Mouse (Mus musculus): Measurements from ENCODE around the gene Runx1. TPM values are rescaled to one million over a fixed set of nuclear protein-coding genes. Genes with fewer than 3 reads are reported as not detected.

Runx1 gene
- polyA plus RNA-seq, 1 experiment = 24.5 TPM

GRCm38 (mm10) chr16:92676630-92677029, 149.3 kb downstream of the Runx1 start:
- peaks cover 2% of the 10 kb centered on the region; the same call in 1 of the 2 replicates for H3K4me1 ChIP-seq (ENCODE audit: control insufficient read depth, insufficient read depth, low read length)
- WGBS = 68% methylated on average over 5 of the region's 5 CpGs
- no peak overlapping the region for H3K4me3 ChIP-seq (replicated peaks; ENCODE audit: control insufficient read depth, low read depth, low read length)
- TF ChIP-seq POLR2A (IDR thresholded peaks at IDR 0.05; ENCODE audit: borderline replicate concordance, control insufficient read depth, low read depth, low read length) (no peak), CTCF (IDR thresholded peaks at IDR 0.05; ENCODE audit: control insufficient read depth, insufficient read depth, low read length) (no peak)
- no peak overlapping the region for H3K27ac ChIP-seq (ENCODE audit: control insufficient read depth, insufficient read depth, low read depth, low read length, poor library complexity)

GRCm38 (mm10) chr16:92675677-92676076, 150.3 kb downstream of the Runx1 start:
- Histone ChIP-seq H3K27ac (ENCODE audit: control insufficient read depth, insufficient read depth, low read depth, low read length, poor library complexity) (peak overlapping the region; percentile 5), H3K4me1 (ENCODE audit: control insufficient read depth, insufficient read depth, low read length) (peaks cover 2% of the 10 kb centered on the region; the same call in 1 of the 2 replicates), H3K4me3 (replicated peaks; ENCODE audit: control insufficient read depth, low read depth, low read length) (no peak overlapping the region)
- TF ChIP-seq CTCF (IDR thresholded peaks at IDR 0.05; ENCODE audit: control insufficient read depth, insufficient read depth, low read length) (no peak), POLR2A (IDR thresholded peaks at IDR 0.05; ENCODE audit: borderline replicate concordance, control insufficient read depth, low read depth, low read length) (no peak)
- 65% methylated on average over 8 of the region's 8 CpGs for WGBS

- Histone ChIP-seq H3K4me3 (replicated peaks; ENCODE audit: control insufficient read depth, low read depth, low read length) (no peak overlapping the region), H3K27ac (ENCODE audit: control insufficient read depth, insufficient read depth, low read depth, low read length, poor library complexity) (peak overlapping the region; percentile 5), H3K4me1 (ENCODE audit: control insufficient read depth, insufficient read depth, low read length) (peaks cover 2% of the 10 kb centered on the region; the same call in 1 of the 2 replicates)
- 87% methylated on average over 11 of the region's 11 CpGs for WGBS
- no peak for TF ChIP-seq POLR2A (IDR thresholded peaks at IDR 0.05; ENCODE audit: borderline replicate concordance, control insufficient read depth, low read depth, low read length)
- TF ChIP-seq CTCF (IDR thresholded peaks at IDR 0.05; ENCODE audit: control insufficient read depth, insufficient read depth, low read length) = no peak
Measured at GRCm38 (mm10) chr16:92674916-92675450, 151.0 kb downstream of the Runx1 start.

- Histone ChIP-seq H3K4me1 (ENCODE audit: control insufficient read depth, insufficient read depth, low read length) (peaks cover 2% of the 10 kb centered on the region; the same call in 1 of the 2 replicates), H3K4me3 (replicated peaks; ENCODE audit: control insufficient read depth, low read depth, low read length) (no peak overlapping the region), H3K27ac (ENCODE audit: control insufficient read depth, insufficient read depth, low read depth, low read length, poor library complexity) (no peak overlapping the region)
- WGBS = 89% methylated on average over 18 of the region's 18 CpGs
- no peak for TF ChIP-seq POLR2A (IDR thresholded peaks at IDR 0.05; ENCODE audit: borderline replicate concordance, control insufficient read depth, low read depth, low read length)
Measured at GRCm38 (mm10) chr16:92674121-92674816, 151.7 kb downstream of the Runx1 start.

- no peak overlapping the region for H3K27ac ChIP-seq (ENCODE audit: control insufficient read depth, insufficient read depth, low read depth, low read length, poor library complexity)
- TF ChIP-seq CTCF (IDR thresholded peaks at IDR 0.05; ENCODE audit: control insufficient read depth, insufficient read depth, low read length) (no peak), POLR2A (IDR thresholded peaks at IDR 0.05; ENCODE audit: borderline replicate concordance, control insufficient read depth, low read depth, low read length) (no peak)
- no peak overlapping the region for H3K4me3 ChIP-seq (replicated peaks; ENCODE audit: control insufficient read depth, low read depth, low read length)
- H3K4me1 ChIP-seq (ENCODE audit: control insufficient read depth, insufficient read depth, low read length) = peaks cover 2% of the 10 kb centered on the region; the same call in 1 of the 2 replicates
Measured at GRCm38 (mm10) chr16:92668807-92669206, 157.1 kb downstream of the Runx1 start.

GRCm38 (mm10) chr16:92661757-92662156, 164.2 kb downstream of the Runx1 start:
- WGBS = 65% methylated on average over 7 of the region's 7 CpGs
- no peak overlapping the region for H3K4me3 ChIP-seq (replicated peaks; ENCODE audit: control insufficient read depth, low read depth, low read length)
- TF ChIP-seq CTCF (IDR thresholded peaks at IDR 0.05; ENCODE audit: control insufficient read depth, insufficient read depth, low read length) (no peak), POLR2A (IDR thresholded peaks at IDR 0.05; ENCODE audit: borderline replicate concordance, control insufficient read depth, low read depth, low read length) (no peak)
- no peak overlapping the region for H3K27ac ChIP-seq (ENCODE audit: control insufficient read depth, insufficient read depth, low read depth, low read length, poor library complexity)
- no peaks in the 10 kb centered on the region for H3K4me1 ChIP-seq (ENCODE audit: control insufficient read depth, insufficient read depth, low read length)

- no peak for TF ChIP-seq CTCF (IDR thresholded peaks at IDR 0.05; ENCODE audit: control insufficient read depth, insufficient read depth, low read length)
- no peak for TF ChIP-seq POLR2A (IDR thresholded peaks at IDR 0.05; ENCODE audit: borderline replicate concordance, control insufficient read depth, low read depth, low read length)
- no peak overlapping the region for H3K27ac ChIP-seq (ENCODE audit: control insufficient read depth, insufficient read depth, low read depth, low read length, poor library complexity)
- 92% methylated on average over 5 of the region's 5 CpGs for WGBS
- peaks cover 4% of the 10 kb centered on the region; the same call in 1 of the 2 replicates for H3K4me1 ChIP-seq (ENCODE audit: control insufficient read depth, insufficient read depth, low read length)
- H3K4me3 ChIP-seq (replicated peaks; ENCODE audit: control insufficient read depth, low read depth, low read length) = no peak overlapping the region
Measured at GRCm38 (mm10) chr16:92656750-92657149, 169.2 kb downstream of the Runx1 start.

GRCm38 (mm10) chr16:92654294-92654950, 171.5 kb downstream of the Runx1 start:
- no peak overlapping the region for H3K27ac ChIP-seq (ENCODE audit: control insufficient read depth, insufficient read depth, low read depth, low read length, poor library complexity)
- TF ChIP-seq CTCF (IDR thresholded peaks at IDR 0.05; ENCODE audit: control insufficient read depth, insufficient read depth, low read length) = no peak
- TF ChIP-seq POLR2A (IDR thresholded peaks at IDR 0.05; ENCODE audit: borderline replicate concordance, control insufficient read depth, low read depth, low read length) = no peak
- H3K4me3 ChIP-seq (replicated peaks; ENCODE audit: control insufficient read depth, low read depth, low read length) = no peak overlapping the region
- peaks cover 4% of the 10 kb centered on the region; the same call in 1 of the 2 replicates for H3K4me1 ChIP-seq (ENCODE audit: control insufficient read depth, insufficient read depth, low read length)
- 64% methylated on average over 5 of the region's 5 CpGs for WGBS
